ENCODE assay signal across 8 mouse cellular contexts in the genomic region with DNA sequence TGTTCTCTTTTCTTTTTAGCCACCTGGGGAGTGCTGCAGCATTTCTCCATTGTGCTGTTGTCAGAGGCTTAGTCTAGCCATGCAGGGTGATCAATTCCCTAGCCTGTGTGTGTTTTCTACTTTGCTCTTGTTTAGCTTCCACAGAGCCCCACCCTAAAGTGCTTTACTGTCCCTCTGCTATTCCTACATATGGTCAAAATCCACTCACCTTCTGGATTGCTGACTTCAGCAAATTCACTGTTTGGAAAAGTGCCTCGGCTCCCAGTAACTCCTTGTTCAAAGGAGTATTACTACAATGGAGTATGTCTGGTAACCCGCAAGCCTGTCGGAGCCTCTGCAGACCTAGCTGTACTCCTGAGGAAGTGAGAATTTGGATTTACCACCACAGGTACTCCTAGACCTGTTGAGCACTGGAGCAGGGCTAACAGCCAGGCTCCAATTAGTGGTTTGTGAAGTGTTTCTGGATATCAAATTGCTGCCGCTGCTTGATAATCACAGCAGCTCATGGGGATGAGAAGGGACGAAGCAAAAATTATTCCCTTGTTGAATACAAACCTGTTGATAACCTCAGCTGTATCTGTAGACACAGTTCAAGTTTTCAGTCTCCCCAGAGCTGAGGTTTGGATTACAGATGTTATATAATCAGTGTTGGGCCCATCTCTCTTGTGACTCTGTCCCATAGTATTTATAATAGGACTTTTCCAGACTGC. TPM values are rescaled to one million over a fixed set of nuclear protein-coding genes. Genes with fewer than 3 reads are reported as not detected.
DNase-seq lines count a peak whose midpoint lies in the region; ATAC-seq and TF ChIP-seq lines count a peak whose summit lies in the region.

No protein-coding gene starts in this region.

- TF ChIP-seq POLR2A in kidney, adult 2 months (IDR thresholded peaks at IDR 0.05; ENCODE audit: low read depth, low read length), result no peak

- peak overlapping the region; percentile 77 for H3K4me2 ChIP-seq in intestine, embryonic 15.5 days (replicated peaks)
- peak overlapping the region; percentile 92 for H3K4me2 ChIP-seq in neural tube, embryonic 12.5 days (replicated peaks)

- H3K4me3 ChIP-seq in kidney, adult 2 months (ENCODE audit: insufficient read depth, low read depth, low read length), result no peak overlapping the region
- H3K4me3 ChIP-seq in intestine, embryonic 15.5 days (replicated peaks), result 0 out of 2 replicates have a peak overlapping the region, but pooled peaks have one; percentile 9
- no peak overlapping the region for H3K4me3 ChIP-seq in neural tube, embryonic 12.5 days

- H3K4me1 ChIP-seq in kidney, adult 2 months (ENCODE audit: control insufficient read depth, insufficient read depth, low read length), result peaks cover 2% of the 10 kb centered on the region; the same call in 1 of the 2 replicates
- H3K4me1 ChIP-seq in intestine, embryonic 15.5 days (replicated peaks), result peaks cover 11% of the 10 kb centered on the region
- H3K4me1 ChIP-seq in neural tube, embryonic 12.5 days, result peaks cover 15% of the 10 kb centered on the region

- H3K36me3 ChIP-seq in kidney, adult 2 months (ENCODE audit: control insufficient read depth, insufficient read depth, low read length), result no peaks in the 10 kb centered on the region
- H3K36me3 ChIP-seq in intestine, embryonic 15.5 days, result no peaks in the 10 kb centered on the region
- no peaks in the 10 kb centered on the region for H3K36me3 ChIP-seq in neural tube, embryonic 12.5 days

- 68% methylated on average over 5 of the region's 5 CpGs for WGBS in kidney, adult 2 months
- 43% methylated on average over 5 of the region's 5 CpGs for WGBS in intestine, embryonic 15.5 days
- 55% methylated on average over 5 of the region's 5 CpGs for WGBS in neural tube, embryonic 12.5 days

- H3K9ac ChIP-seq in intestine, embryonic 15.5 days, result no peak overlapping the region
- H3K9ac ChIP-seq in neural tube, embryonic 12.5 days, result no peak overlapping the region

- no peaks in the 10 kb centered on the region for H3K27me3 ChIP-seq in kidney, adult 2 months (replicated peaks; ENCODE audit: control insufficient read depth, insufficient read depth, low read length)
- H3K27me3 ChIP-seq in intestine, embryonic 15.5 days (replicated peaks), result no peaks in the 10 kb centered on the region
- no peaks in the 10 kb centered on the region for H3K27me3 ChIP-seq in neural tube, embryonic 12.5 days (replicated peaks)

- H3K27ac ChIP-seq in kidney, adult 2 months (ENCODE audit: insufficient read depth, low read depth, low read length), result no peak overlapping the region
- H3K27ac ChIP-seq in intestine, embryonic 15.5 days, result no peak overlapping the region
- no peak overlapping the region for H3K27ac ChIP-seq in neural tube, embryonic 12.5 days

- TF ChIP-seq CTCF in kidney, adult 2 months (conservative IDR thresholded peaks at IDR 0.05; ENCODE audit: insufficient read depth, insufficient read length, low read depth, low read length), result no peak

- DNase-seq in kidney, adult 2 months, result peak; percentile 18
- DNase-seq in kidney, adult 18-20 months, result no peak
- peak; percentile 16 for DNase-seq in embryo, embryonic 9.5 days (ENCODE audit: extremely low spot score)
- DNase-seq in spleen, postnatal 10 days (ENCODE audit: low spot score in 2 of 2), result no peak
- no peak for DNase-seq in layer of hippocampus, adult 8-10 months (ENCODE audit: low spot score in 2 of 2)
- no peak for DNase-seq in right cerebral cortex, postnatal 14 days

- no peaks in the 10 kb centered on the region for H3K9me3 ChIP-seq in intestine, embryonic 15.5 days
- no peaks in the 10 kb centered on the region for H3K9me3 ChIP-seq in neural tube, embryonic 12.5 days

- no peak for ATAC-seq in intestine, embryonic 15.5 days
- ATAC-seq in neural tube, embryonic 12.5 days (ENCODE audit: low FRiP score, low read depth), result no peak

RNA-seq across cellular contexts. Expression of a gene that starts 3.8 kb away (rescaled TPM):
- polyA plus RNA-seq in kidney, adult 2 months (2012; rRNA removed), result 16.9 and 18.9 TPM in 2 replicates
- 83.6 and 88.6 TPM in 2 replicates for polyA plus RNA-seq in intestine, embryonic 15.5 days (2015; fragmentation: Nextera tagmentation; extraction: Ambion mirVana)
- polyA plus RNA-seq in neural tube, embryonic 12.5 days (2016; fragmentation: Nextera tagmentation; extraction: Ambion mirVana), result 104 and 109 TPM in 2 replicates
- total RNA-seq in layer of hippocampus, adult 8-10 months (2022), result 10 to 100 TPM; 85.9 to 98.9 (median 93.5) TPM

Comparison
In these comparisons a context has a peak if more than half of its experiments do, and no peak if none do; other contexts are left out.
1. DNase-seq: peak in kidney, adult 2 months (single experiment) and embryo, embryonic 9.5 days (single experiment); none in kidney, adult 18-20 months (single experiment), spleen, postnatal 10 days (0 of 2), layer of hippocampus, adult 8-10 months (0 of 2) and right cerebral cortex, postnatal 14 days (single experiment).